Mouse (Mus musculus) MEL (cell line): ENCODE data around the gene Ndel1.

ENCODE experiments used
- BHLHE40 ChIP-seq: IDR thresholded peaks from 2 replicates; pipeline ENCODE4 v1.6.1; 2012; ENCODE audit warnings: low read depth, mild to moderate bottlenecking, inconsistent platforms, low read length, improper control_type of control experiment, borderline replicate concordance
- CTCF ChIP-seq, 3 experiments: IDR thresholded peaks in 2 of 3; conservative IDR thresholded peaks in 1 of 3; 2 replicates each; pipeline ENCODE4 v1.5.1; 2011 to 2012; ENCODE audit warnings: low read length in 3 of 3, low read depth in 2 of 3, mild to moderate bottlenecking in 2 of 3, improper control_type of control experiment in 1 of 3, inconsistent platforms in 1 of 3, mixed read lengths in 1 of 3, moderate library complexity in 1 of 3; ENCODE audit not compliant: control insufficient read depth in 1 of 3, insufficient read depth in 1 of 3, poor library complexity in 1 of 3, severe bottlenecking in 1 of 3
- EP300 ChIP-seq, 2 experiments: IDR thresholded peaks; 2 replicates each; pipeline ENCODE4 v1.6.1; 2011; ENCODE audit warnings: improper control_type of control experiment in 2 of 2, low read length in 2 of 2, low read depth in 1 of 2, mild to moderate bottlenecking in 1 of 2
- KAT2A ChIP-seq: conservative IDR thresholded peaks from 2 replicates; pipeline ENCODE4 v1.6.1; 2012; ENCODE audit warnings: low read depth, low read length, improper control_type of control experiment, inconsistent platforms
- MAZ ChIP-seq: IDR thresholded peaks from 2 replicates; pipeline ENCODE4 v1.6.1; 2012; ENCODE audit warnings: low read depth, mild to moderate bottlenecking, inconsistent platforms, low read length, improper control_type of control experiment
- MYB ChIP-seq: IDR thresholded peaks from 2 replicates; pipeline ENCODE4 v1.6.1; 2011; ENCODE audit warnings: mild to moderate bottlenecking, low read depth, low read length, improper control_type of control experiment
- NELFE ChIP-seq: IDR thresholded peaks from 2 replicates; pipeline ENCODE4 v1.6.1; 2011; ENCODE audit warnings: low read depth, low read length, improper control_type of control experiment
- POLR2A ChIP-seq, 2 experiments: IDR thresholded peaks; 2 replicates each; pipeline ENCODE4 v1.6.1; 2011 to 2012; ENCODE audit warnings: low read length in 2 of 2, mild to moderate bottlenecking in 2 of 2, control low read depth in 1 of 2, improper control_type of control experiment in 1 of 2, low read depth in 1 of 2, moderate library complexity in 1 of 2; ENCODE audit not compliant: control insufficient read depth in 1 of 2, insufficient read depth in 1 of 2, poor library complexity in 1 of 2
- POLR2AphosphoS2 ChIP-seq: IDR thresholded peaks from 2 replicates; pipeline ENCODE4 v1.6.1; 2011; ENCODE audit warnings: low read length, improper control_type of control experiment
- TAL1 ChIP-seq: IDR thresholded peaks from 2 replicates; pipeline ENCODE4 v1.6.1; 2012; ENCODE audit warnings: mild to moderate bottlenecking, inconsistent platforms, low read length, moderate library complexity, mixed read lengths
- USF1 ChIP-seq: IDR thresholded peaks from 2 replicates; pipeline ENCODE4 v1.6.1; 2014; ENCODE audit warnings: low read depth, mild to moderate bottlenecking, inconsistent platforms, low read length, improper control_type of control experiment, moderate library complexity
- ZKSCAN1 ChIP-seq: IDR thresholded peaks from 2 replicates; pipeline ENCODE4 v1.6.1; 2012; ENCODE audit warnings: low read depth, mild to moderate bottlenecking, inconsistent platforms, low read length, improper control_type of control experiment, moderate library complexity

DNA sequence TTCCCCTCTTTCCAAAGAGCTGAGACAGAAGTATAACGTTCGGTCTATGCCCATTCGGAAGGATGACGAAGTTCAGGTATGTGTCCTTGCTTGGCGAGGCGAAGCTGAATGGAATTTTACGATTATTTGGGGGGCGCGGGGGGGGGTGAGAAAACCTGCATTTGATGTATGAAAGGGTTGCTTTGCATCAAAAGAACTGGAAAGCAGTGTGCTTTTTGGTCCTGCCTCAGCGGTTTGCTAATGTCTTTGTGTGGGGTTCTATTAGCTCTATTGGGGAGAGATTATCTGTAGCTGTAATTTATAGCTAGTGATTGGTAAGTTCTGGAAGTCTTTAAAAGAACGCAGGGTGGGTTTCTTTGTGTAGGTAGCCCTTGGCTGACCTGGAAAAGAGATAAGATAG lies 30.7 kb upstream of the Ndel1 start:
- TF ChIP-seq EP300 (IDR thresholded peaks at IDR 0.05; ENCODE audit: low read depth in 1 of 2, low read length in 2 of 2): no peak; a peak in 1 of 4 replicates
- TF ChIP-seq MYB: no peak
- no peak for TF ChIP-seq TAL1
- TF ChIP-seq MAZ: no peak
- no peak for TF ChIP-seq POLR2A (IDR thresholded peaks at IDR 0.05; ENCODE audit: control insufficient read depth in 1 of 2, insufficient read depth in 1 of 2, low read depth in 1 of 2, low read length in 2 of 2, poor library complexity in 1 of 2)
- no peak for TF ChIP-seq KAT2A
- TF ChIP-seq CTCF (IDR thresholded peaks at IDR 0.05 in 2 of 3, conservative IDR thresholded peaks at IDR 0.05 in 1 of 3; ENCODE audit: control insufficient read depth in 1 of 3, insufficient read depth in 1 of 3, low read depth in 2 of 3, low read length in 3 of 3, poor library complexity in 1 of 3, severe bottlenecking in 1 of 3): no peak
- TF ChIP-seq POLR2AphosphoS2: no peak
- TF ChIP-seq NELFE: no peak; the same call in 1 of the 2 replicates
- TF ChIP-seq USF1: no peak
- no peak for TF ChIP-seq ZKSCAN1
- no peak for TF ChIP-seq BHLHE40
